Mouse (Mus musculus): ENCODE results near the gene Esrrg. TPM values are rescaled to one million over a fixed set of nuclear protein-coding genes. Genes with fewer than 3 reads are reported as not detected.
A peak's percentile ranks its signal among the peaks of the same experiment; 100 is the strongest.

Esrrg gene
- total and polyA plus RNA-seq, 2 experiments from 2014 or later: 17.1 to 39.8 TPM

DNA sequence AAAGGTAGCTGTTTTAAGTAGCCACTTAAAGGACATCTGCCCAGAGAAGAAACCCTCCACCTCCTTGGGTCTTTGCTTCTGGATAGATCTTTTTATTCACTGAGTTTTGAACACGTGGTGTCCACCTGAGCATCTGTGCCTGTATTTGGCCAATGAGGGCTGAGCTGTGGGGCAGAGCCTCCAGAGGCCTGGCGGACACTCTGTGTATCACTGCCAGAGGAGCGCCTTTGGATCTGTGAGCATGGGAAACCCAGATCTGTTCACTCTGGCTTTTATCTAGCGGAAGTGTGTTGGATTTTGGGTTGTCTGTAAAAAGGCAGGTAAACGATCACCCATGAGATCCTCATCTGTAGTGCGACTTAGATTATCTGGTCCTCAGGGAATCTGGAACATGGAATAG, 196.4 kb downstream of the Esrrg start:
- H3K4me2 ChIP-seq (ENCODE audit: low read depth, low read length, poor library complexity, severe bottlenecking): no peak overlapping the region
- no peak overlapping the region for H3K9ac ChIP-seq (replicated peaks; ENCODE audit: low read length, poor library complexity, severe bottlenecking)
- ATAC-seq (ENCODE audit: low FRiP score) (no peak), DNase-seq (ENCODE audit: low spot score) (no peak)
- H3K27ac ChIP-seq (ENCODE audit: low read depth, low read length): no peak overlapping the region
- no peak for TF ChIP-seq CTCF (IDR thresholded peaks at IDR 0.05)
- H3K4me1 ChIP-seq (ENCODE audit: insufficient read depth, low read length): peaks cover 6% of the 10 kb centered on the region; the same call in 1 of the 2 replicates
- no peaks in the 10 kb centered on the region for H3K27me3 ChIP-seq (ENCODE audit: insufficient read depth, low read length)
- no peaks in the 10 kb centered on the region for H3K9me3 ChIP-seq (ENCODE audit: low read length)
- WGBS: 74% methylated on average over 6 of the region's 6 CpGs
- H3K4me3 ChIP-seq (ENCODE audit: low read depth, low read length): no peak overlapping the region
- H3K36me3 ChIP-seq (ENCODE audit: insufficient read depth, low read length): no peaks in the 10 kb centered on the region

GRCm38 (mm10) chr1:187807477-187808390, 199.1 kb downstream of the Esrrg start:
- H3K4me3 ChIP-seq (ENCODE audit: low read depth, low read length): no peak overlapping the region
- H3K9me3 ChIP-seq (ENCODE audit: low read length): no peaks in the 10 kb centered on the region
- 30% methylated on average over 12 of the region's 12 CpGs for WGBS
- ATAC-seq (ENCODE audit: low FRiP score): no peak
- H3K36me3 ChIP-seq (ENCODE audit: insufficient read depth, low read length): no peaks in the 10 kb centered on the region
- TF ChIP-seq CTCF (IDR thresholded peaks at IDR 0.05): no peak
- H3K4me1 ChIP-seq (ENCODE audit: insufficient read depth, low read length): peaks cover 6% of the 10 kb centered on the region; the same call in 1 of the 2 replicates
- no peak overlapping the region for H3K27ac ChIP-seq (ENCODE audit: low read depth, low read length)
- DNase-seq (ENCODE audit: low spot score): peak; percentile 62
- H3K27me3 ChIP-seq (ENCODE audit: insufficient read depth, low read length): no peaks in the 10 kb centered on the region
- no peak overlapping the region for H3K9ac ChIP-seq (replicated peaks; ENCODE audit: low read length, poor library complexity, severe bottlenecking)
- H3K4me2 ChIP-seq (ENCODE audit: low read depth, low read length, poor library complexity, severe bottlenecking): no peak overlapping the region

DNA sequence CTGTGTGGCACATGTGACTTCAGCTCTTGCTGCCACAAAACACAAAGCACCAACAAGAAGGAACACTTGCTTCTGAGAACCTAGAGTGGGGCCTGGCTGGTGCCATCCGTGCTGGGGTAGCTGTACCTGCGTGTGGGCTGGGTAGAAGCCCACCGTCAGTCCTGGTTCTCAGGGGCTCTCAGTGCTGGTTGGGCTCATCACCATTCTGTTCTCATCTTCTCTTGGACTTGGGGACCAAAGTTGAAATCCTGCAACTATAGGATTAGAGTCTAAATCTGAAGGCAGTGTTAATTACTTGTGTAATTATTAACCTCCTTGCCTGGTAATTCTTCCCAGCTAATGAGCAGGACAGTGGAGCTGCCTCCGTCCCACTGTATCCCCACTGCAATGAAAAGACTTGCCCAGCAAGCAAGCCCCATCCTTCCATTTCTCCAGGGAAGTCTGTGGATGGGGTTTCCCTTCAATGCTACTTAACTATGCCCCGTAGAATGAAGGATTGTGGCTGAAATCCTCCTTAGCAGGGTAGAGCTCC, 199.9 kb downstream of the Esrrg start:
- Histone ChIP-seq H3K4me3 (ENCODE audit: low read depth, low read length) (no peak overlapping the region), H3K9me3 (ENCODE audit: low read length) (no peaks in the 10 kb centered on the region), H3K4me2 (ENCODE audit: low read depth, low read length, poor library complexity, severe bottlenecking) (no peak overlapping the region), H3K27ac (ENCODE audit: low read depth, low read length) (no peak overlapping the region), H3K9ac (replicated peaks; ENCODE audit: low read length, poor library complexity, severe bottlenecking) (no peak overlapping the region), H3K4me1 (ENCODE audit: insufficient read depth, low read length) (peaks cover 4% of the 10 kb centered on the region; the same call in 1 of the 2 replicates), H3K36me3 (ENCODE audit: insufficient read depth, low read length) (no peaks in the 10 kb centered on the region), H3K27me3 (ENCODE audit: insufficient read depth, low read length) (no peaks in the 10 kb centered on the region)
- no peak for ATAC-seq (ENCODE audit: low FRiP score)
- WGBS: 62% methylated on average over 5 of the region's 5 CpGs
- TF ChIP-seq CTCF (IDR thresholded peaks at IDR 0.05): no peak
- no peak for DNase-seq (ENCODE audit: low spot score)

GRCm38 (mm10) chr1:187809546-187809945, 201.0 kb downstream of the Esrrg start:
- no peak for TF ChIP-seq CTCF (IDR thresholded peaks at IDR 0.05)
- ATAC-seq (ENCODE audit: low FRiP score) (no peak), DNase-seq (ENCODE audit: low spot score) (no peak)
- Histone ChIP-seq H3K27me3 (ENCODE audit: insufficient read depth, low read length) (no peaks in the 10 kb centered on the region), H3K9me3 (ENCODE audit: low read length) (no peaks in the 10 kb centered on the region), H3K27ac (ENCODE audit: low read depth, low read length) (no peak overlapping the region), H3K36me3 (ENCODE audit: insufficient read depth, low read length) (no peaks in the 10 kb centered on the region), H3K4me3 (ENCODE audit: low read depth, low read length) (no peak overlapping the region), H3K4me1 (ENCODE audit: insufficient read depth, low read length) (peaks cover 2% of the 10 kb centered on the region; the same call in 1 of the 2 replicates), H3K9ac (replicated peaks; ENCODE audit: low read length, poor library complexity, severe bottlenecking) (no peak overlapping the region), H3K4me2 (ENCODE audit: low read depth, low read length, poor library complexity, severe bottlenecking) (no peak overlapping the region)
- WGBS: 88% methylated on average over 3 of the region's 3 CpGs

GRCm38 (mm10) chr1:187819406-187819805, 210.8 kb downstream of the Esrrg start:
- Histone ChIP-seq H3K4me2 (ENCODE audit: low read depth, low read length, poor library complexity, severe bottlenecking) (no peak overlapping the region), H3K4me1 (ENCODE audit: insufficient read depth, low read length) (no peaks in the 10 kb centered on the region), H3K9me3 (ENCODE audit: low read length) (no peaks in the 10 kb centered on the region), H3K4me3 (ENCODE audit: low read depth, low read length) (no peak overlapping the region), H3K27ac (ENCODE audit: low read depth, low read length) (no peak overlapping the region), H3K36me3 (ENCODE audit: insufficient read depth, low read length) (no peaks in the 10 kb centered on the region), H3K27me3 (ENCODE audit: insufficient read depth, low read length) (no peaks in the 10 kb centered on the region), H3K9ac (replicated peaks; ENCODE audit: low read length, poor library complexity, severe bottlenecking) (no peak overlapping the region)
- TF ChIP-seq CTCF (IDR thresholded peaks at IDR 0.05): no peak
- DNase-seq (ENCODE audit: low spot score) (no peak), ATAC-seq (ENCODE audit: low FRiP score) (no peak)
- WGBS: 94% methylated on average over 5 of the region's 5 CpGs

DNA sequence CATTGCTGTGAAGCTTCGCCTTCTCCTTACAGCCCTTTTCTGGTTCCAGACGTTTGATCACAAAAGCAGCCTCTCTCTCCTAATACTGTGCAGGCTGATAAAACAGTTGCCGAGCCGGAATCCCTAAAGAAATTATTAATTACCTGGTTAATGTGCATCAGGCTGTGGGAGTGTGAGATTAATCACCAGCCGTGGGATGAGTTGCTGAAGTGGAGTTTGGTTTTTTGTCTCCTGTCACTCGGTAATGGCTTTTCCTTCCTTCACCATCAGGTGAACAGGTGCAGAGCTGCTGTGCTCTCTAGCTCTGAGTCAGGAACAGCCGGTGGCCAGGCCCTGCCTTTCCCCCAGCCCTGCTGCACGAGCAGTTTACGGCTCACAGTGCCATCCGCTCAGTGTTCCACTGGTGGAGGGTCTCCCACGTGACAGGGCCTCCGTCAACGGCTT, 212.8 kb downstream of the Esrrg start:
- Histone ChIP-seq H3K4me1 (ENCODE audit: insufficient read depth, low read length) (no peaks in the 10 kb centered on the region), H3K4me3 (ENCODE audit: low read depth, low read length) (no peak overlapping the region), H3K4me2 (ENCODE audit: low read depth, low read length, poor library complexity, severe bottlenecking) (no peak overlapping the region), H3K27me3 (ENCODE audit: insufficient read depth, low read length) (no peaks in the 10 kb centered on the region), H3K9me3 (ENCODE audit: low read length) (no peaks in the 10 kb centered on the region), H3K36me3 (ENCODE audit: insufficient read depth, low read length) (no peaks in the 10 kb centered on the region), H3K27ac (ENCODE audit: low read depth, low read length) (no peak overlapping the region), H3K9ac (replicated peaks; ENCODE audit: low read length, poor library complexity, severe bottlenecking) (no peak overlapping the region)
- ATAC-seq (ENCODE audit: low FRiP score) (no peak), DNase-seq (ENCODE audit: low spot score) (peak; percentile 58)
- WGBS: 51% methylated on average over 13 of the region's 13 CpGs
- no peak for TF ChIP-seq CTCF (IDR thresholded peaks at IDR 0.05)

All from midbrain, postnatal 0 days (tissue).